Mouse (Mus musculus) right cerebral cortex, postnatal 4 days (tissue): Measurements from ENCODE around the gene Tmem44.
A peak's percentile ranks its signal among the peaks of the same experiment; 100 is the strongest.

Experiments
- DNase-seq: peaks from one replicate; pipeline ENCODE4 v3.0.0-alpha.2; 2022

The Tmem44 gene

DNA sequence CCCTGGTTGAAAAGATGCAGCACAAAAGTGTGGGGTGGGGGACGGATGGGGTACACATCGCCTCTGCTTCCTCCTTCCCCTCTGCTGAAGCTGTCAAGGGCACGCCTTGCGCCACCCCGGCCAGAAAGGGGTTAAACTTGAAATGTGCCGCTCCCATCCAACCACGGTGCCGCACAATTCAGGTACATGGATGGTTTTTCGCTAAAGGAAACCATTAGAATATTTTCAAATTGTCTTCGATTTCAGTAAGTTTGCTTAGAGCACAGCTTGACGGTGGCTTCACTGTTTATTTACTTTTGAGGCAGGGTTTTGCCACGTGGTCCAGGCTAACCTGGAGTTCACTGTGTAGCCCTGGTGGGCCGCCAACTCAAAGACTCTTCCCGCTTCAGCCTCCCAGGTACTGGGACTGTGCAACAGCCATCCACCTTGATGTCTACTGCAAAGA is at the start of gene Tmem44:
TSS of gene Tmem44 (minus strand) at position 95 of the 445 bp plus-strand sequence.
- no peak for DNase-seq

DNA sequence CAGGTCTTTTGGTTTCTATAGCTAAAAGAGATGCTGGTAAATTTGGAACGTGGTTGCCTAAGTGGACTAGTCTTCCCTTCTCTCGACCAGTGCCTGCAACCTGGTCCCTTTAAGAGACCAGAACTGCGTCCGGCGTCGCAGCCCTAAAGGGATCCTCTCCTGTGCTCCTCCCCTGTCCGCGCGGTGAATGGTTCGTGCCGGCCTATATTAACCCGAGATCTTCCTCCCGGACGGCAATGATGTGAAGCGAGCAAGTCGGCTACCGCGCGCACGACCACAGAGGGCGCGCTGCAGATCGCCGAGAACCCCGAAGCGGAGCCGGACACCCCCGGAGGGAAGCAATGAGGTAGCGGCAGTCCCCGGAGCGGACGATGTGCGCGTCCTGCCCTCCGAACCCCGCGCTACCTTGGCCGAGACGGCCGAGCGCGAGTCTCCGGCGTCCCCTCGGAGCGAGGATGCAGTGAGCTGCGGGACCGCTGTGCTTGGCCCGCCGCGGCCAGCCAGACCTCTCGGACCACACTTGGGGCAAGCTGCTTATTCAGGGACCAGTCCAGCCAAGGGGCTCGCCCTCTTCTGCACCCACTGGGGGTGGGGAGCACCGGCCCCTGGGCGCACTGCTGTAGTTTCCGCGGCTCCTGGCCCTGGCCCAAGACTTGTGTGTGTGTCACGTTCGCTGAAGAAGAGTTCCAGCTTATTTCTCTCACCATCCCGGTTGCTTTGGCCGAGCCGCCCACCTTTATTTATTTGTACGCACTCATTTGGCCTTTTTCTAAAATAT is 49.0 kb upstream of the Tmem44 start, which contains the start of gene Fam43a:
TSS of gene Fam43a (plus strand) at position 233 of the 778 bp plus-strand sequence.
- peak; percentile 61 for DNase-seq

DNA sequence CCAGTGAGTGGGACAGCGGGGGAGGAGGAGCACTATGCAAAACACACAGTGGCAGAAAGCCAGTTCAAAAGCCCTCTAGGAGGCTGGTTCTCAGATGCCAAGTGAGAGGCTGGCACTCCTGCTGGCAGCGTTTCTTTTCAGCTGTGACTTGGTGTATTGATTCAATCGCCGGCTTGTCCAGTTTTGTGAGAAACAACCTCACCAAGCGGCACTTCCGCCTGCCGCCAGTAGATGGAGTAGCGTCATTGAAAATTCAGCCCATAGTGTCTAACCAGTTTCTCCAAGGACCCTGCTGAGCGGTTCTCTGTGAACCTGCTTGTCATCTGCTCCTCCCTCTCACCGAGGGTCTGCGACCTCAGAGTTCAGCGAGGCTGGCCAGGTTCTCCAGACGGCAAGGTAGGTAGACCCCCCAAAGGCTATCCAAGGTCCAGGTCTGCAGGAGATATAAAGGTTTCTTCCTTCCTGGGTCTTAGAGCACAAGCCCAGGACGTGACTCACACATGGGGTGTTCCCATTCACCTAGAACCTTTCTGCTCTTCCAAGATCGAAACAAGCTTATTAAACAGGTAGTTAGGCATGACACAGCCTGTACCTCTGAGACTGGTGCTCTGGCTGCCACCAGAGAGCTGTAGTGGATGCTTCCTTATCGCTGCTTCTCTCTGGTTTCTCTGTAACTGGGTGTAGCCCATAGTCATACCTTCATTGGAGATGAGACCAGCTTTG is 46.5 kb upstream of the Tmem44 start:
- DNase-seq = peak; percentile 92

DNA sequence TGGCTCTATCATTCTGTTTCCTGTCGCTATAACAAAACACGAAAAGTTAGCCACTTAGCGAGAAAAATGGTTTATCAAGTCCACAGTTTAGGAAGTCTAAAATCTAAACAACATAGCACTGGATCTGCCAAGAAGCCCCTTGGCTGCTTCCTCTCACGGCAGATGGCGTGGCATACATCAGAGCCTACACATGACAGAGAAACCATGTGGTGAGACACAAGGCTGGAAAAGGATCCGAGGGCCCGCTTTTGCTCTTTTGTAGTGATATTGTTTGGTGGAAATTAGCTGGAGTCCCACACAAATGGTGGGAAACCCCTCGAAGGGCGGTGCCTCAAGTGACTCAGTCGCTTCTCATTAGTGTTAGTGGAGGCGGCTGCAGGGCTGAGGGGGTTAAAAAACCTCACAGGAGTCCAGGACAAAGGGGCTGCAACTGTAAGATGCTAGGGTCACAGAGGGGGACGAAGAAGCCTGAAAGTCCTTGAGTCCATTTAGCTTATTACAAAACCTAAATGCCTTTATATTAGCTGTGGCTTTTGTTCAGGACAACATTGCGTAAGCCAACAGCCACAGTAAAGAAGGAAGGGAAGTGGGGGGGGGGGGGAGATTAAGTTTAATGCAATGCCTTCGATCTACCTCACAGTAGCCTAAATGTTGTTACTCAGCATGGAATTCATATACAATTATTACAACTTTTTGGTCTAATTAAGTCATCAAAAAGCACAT is 45.4 kb upstream of the Tmem44 start:
- DNase-seq = peak; percentile 56

DNA sequence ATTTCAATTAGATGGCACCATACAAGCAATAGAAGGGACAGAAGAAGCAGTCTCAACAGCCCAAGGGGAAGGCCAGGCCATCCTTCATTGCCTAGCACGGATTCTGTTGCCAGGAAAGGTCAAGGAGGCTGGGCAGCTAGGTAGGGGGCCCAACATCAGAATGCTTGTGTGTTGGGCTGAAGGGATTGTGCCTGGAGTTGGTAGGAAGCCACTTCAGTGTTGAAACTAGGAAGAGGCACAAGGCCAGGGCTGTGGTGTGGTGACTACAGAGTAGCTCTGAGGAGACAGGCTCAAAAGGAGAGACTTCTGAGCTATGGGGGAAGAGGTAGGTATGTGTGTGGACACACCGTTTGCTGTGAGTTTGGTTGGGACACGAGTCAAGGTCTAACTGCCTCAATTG is 44.7 kb upstream of the Tmem44 start:
- no peak for DNase-seq

DNA sequence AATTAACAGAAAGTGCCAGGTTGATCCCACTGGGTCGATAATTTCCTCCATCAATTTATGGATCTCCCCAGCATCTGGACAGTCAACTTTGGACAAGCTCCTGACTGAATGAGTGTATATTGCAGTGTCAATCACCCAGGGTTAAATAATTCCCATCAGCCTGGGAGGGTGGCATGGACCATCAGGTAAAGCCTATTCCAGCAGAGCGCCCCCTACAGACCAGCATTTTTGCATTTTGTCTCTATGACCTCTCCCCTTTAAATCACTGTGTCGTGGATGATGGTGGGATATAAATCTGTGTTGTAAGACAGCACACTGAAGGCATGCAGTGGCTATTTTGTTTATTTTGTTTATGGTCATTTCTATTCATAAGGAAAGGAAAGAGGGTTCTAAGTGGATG is 41.3 kb upstream of the Tmem44 start:
- no peak for DNase-seq

DNA sequence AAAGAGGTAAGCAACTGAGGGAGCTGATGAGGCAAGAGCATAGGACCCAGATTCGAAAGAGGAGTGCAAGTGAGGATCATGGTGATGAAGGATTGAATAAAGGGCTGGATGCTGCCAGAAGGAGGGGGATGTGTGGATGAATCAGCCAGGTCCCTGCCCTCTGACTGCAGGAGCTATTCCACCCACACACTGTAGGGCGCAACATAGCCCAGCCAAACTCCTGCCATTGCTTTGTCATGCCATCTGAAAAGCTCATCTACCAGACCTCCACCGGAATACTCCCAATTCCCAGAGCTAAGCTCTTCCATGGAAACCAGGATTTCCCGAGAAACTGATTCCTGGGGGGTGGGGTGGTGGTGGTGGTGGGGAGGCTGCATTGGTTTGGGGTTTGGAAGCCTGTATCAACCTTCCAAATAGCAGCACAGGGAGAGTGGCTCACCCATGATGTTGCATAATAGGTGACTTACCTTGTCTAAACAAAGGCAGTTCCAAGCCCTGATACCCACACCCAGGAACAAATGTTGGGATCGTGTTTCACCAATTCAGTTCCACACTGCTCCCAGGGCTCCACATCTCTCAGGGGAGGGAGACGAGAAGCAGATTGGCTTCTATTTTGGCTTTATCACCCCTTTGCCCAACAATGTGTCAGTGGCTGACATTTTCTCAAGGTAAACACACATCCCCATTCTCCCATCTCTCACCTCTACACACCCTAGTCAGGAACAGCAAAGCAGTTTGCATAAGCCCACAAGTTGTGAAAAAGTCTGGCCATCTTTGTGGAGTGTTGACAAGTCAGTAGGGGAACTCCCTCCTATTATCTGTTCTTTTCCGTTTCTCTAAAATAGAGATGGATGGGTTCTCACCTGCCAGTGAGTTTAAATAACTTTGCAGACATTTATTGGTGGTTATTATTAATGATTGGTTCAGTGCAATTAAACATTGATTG is 39.9 kb upstream of the Tmem44 start:
- no peak for DNase-seq

DNA sequence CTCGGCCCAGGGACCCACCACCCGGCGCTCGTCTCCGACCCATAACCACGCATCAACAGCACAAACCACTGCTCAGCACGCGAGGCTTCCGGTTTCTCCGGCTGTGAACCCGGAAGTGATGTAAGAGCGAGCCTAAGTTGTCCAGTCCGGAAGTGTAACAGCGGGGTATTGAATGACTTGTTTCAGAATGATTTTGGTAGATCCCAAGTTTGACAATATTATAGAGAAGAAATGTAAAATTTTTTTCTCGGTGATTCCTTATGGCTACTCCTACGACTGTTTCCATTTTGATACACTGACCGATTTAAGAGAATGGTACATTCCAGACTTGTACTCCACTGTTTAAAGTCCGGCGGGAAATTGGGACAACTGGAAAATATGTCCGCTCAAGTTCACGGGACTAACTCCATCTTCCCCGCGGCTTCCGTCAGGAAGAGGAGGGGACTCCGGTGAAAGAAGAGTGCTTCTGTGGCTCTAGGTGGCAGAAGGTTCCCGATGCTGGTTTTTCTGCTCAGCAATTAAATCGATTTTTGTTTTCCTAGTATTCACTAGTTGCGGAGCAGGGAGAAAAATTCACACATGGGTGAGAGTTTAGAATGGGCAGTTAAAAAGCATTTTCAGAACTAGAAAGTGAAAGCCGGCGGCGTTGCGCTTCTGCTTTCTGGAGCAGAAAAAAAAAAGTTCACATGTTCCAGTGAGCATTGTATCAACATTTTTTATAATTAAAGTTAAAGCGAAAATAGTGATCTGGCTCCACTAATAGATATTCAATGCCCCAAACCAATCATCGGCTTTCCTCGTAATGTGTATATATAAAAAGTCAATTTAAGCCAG is 37.1 kb upstream of the Tmem44 start, which contains the start of gene Lsg1:
TSS of gene Lsg1 (minus strand) at position 99 of the 834 bp plus-strand sequence.
- peak; percentile 78 for DNase-seq

DNA sequence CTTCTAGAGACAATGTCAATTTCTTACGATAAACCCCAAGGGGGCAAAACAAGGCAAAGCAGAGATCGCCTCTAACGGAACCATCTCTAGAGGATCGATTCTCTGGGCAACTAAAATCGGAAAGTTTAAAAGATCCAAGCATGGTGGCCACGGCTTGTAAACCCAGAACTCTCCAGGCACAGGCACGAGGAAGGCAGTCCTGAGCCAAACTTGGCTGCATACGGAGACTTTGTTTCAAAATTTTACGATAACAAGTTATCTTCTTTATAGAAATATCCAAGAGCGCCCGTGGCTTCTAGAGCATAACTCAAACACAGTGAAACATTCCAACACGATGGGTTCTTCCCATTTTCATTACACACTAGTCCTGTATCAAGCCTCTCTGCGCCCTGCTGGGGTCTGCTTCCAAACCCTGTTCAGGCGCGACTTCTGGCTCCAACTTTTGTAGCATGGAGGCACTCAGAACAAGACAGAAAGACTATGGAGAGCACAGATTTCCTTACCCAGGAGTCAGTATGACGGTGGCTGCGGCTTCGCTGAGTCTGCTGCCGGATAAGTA is 36.4 kb upstream of the Tmem44 start:
- DNase-seq = no peak

DNA sequence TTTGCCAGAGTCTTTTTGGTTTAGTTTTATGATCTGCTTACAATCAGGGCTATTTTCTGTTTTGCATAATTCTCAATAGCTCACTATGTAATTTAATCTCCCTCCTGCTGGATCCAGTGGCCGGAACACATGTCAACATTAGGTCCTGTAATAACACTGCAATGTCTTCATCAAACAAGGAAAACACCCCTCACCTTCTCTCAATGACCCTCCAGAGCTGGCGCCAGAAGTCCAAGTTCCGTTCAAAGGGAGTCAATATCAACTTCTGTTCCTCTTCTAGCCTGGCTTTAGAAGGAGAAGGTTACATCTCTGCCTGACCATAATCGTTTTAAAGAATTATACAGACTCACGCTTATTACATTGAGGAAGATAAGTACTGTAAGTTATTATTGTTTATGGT is 30.1 kb upstream of the Tmem44 start:
- DNase-seq = no peak

DNA sequence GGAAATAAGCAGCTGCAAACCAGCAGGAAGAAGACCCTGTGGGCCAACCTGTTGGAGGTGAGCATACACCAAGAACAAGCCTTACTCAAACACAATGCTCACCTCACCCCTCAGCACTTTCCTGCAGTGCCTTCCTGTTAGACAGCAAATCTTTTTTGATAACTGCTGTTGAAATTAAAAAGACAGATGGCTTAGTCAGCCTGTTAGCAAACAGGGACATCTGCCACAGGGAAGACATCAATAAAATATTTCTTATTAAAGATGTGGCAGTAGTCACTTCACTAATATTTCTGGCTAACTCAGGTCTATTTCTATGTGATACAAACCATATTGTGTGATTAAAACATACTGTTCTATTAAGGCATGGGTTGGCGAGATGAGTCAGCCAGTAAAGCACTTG is 25.8 kb upstream of the Tmem44 start:
- no peak for DNase-seq

DNA sequence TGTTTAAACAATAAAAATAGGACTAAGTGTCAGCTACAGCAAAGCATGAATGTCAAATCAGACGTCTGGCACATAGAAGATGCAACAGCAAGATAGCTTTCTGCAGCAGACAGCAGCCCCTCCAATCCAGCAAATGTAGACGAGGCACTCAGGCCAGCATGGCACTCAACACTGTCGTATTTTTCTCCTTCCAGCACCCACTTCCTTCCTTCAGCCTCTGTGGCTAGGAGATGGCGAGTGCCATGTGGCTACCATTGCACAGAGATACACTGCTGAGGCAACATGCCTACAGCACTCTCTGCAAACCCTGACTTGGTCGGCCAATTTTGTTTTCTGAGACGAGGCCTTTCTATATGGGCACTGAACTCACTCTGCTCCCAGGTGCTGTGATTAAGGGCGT is 25.2 kb upstream of the Tmem44 start:
- DNase-seq = no peak

DNA sequence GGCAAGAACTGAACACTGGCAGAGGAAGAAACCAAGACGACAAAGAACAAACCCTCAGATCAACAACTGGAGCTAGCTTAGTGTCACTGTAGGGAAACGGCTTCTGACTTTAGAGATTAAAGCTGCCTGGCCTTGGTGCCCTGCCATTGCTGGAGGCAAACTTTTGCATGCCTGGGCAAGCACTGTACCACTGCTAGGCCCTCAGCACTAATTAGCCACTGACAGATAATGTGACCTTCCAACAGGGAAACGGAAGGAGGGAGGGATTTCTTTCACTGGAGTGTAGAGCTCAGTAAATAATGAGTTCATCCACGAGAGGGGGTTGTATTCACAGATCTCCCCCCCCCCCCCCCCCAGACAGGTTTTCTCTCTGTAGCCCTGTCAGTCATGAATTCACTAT is 21.6 kb upstream of the Tmem44 start:
- no peak for DNase-seq

DNA sequence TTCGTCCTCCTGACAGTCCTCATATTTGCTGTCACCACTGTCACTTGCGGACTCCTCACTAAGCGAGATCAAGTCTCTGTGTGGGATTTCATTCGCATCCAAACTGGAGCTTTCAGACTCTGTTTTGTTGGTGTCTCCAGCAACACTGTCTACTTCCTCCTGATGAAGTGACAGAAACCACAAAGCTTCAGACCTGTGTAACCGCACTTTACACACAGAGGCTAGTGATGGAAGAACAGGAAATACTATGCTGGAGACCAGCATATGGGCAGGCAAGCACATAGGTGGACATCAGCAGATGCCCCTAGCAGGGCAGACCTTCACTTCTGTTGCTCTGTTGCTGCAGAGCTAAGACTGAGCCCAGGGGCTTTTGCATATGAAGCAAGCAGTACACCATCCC is 20.7 kb upstream of the Tmem44 start:
- no peak for DNase-seq

DNA sequence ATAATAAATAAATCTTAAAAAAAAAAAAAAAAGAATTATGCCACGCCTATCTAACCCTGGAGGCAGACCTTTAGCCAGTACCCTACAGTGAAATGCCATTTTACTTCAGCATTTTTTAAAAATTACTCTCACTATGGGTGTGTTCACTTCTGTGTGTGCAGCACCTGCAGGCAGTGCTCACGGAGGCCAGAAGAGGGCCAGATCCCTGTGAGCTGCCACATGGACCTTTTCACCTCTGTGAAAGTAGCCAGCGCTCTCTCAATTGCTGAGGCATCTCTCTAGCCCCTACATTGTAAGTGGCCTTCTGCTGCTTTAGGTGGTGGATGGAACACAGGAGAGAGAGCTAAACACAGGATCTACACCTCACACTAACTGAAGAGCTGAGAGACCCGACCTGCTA is 19.5 kb upstream of the Tmem44 start:
- DNase-seq = no peak

DNA sequence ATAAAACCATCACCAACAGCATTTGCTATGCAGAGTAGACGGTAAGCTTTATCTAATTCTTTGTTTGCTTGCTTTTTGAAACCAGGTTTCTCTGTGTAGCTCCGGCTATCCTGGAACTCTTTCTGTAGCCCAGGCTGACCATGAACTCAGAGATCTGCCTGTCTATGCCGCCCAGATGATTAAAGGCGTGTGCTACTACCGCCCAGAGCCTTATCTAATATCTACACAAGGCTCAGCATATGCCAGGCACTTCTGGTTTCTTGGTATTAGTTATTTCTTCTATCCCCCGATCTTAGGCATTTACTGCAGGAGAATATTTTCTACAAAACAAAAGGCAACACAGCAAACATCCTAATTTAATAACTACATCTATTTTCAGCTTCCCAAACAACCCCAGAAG is 15.0 kb upstream of the Tmem44 start:
- no peak for DNase-seq

DNA sequence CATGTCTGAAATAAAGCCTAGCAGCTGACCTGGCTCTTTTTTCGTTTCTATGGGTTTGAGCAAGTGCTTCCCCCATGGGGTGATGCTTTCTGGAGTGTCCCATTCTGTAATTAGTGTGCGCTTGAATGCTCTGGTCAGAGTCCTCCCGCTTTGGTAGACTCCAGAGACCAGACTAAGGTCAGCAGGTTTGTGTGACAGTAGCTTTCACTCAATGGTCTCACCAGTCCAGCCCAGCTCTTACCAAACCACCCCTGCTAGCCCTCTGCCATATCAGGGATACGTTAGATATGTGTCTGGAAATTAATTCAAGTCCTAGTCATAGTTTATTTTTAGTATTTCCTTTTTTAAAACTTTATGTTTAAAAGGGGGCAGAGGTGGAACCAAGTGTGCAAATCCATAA is 10.0 kb upstream of the Tmem44 start:
- DNase-seq = no peak

DNA sequence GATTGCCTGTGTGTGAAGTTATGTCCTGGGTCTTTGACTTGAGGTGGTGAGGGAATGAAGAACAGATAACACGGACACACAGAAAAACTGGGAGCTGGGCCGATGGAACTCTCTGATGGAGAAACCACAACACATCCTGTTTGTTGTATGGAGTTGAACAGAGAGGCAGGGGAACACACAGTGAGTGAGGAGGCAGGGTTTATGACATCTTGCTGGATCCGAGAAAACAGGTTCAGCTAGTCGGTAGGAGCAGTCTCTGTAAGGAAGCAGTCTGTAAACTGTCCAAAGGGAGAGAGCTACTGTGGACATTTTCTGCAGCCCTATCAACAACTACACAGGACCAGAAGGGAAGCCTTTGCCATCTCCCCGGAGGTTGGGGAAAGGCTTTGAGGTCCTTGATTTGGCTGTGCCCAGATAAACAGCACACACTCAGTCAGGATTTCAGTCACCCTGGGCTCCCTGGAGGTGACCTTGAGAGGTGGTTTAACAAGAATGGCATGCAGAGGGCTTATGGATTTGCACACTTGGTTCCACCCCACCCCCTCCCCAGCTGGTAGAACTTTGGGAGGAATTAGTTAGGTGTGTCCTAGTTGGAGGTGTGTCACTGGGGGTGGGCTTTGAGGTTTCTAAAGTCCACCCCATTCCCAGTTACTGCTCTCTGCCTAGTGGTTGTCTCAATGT is 8.8 kb upstream of the Tmem44 start:
- no peak for DNase-seq

DNA sequence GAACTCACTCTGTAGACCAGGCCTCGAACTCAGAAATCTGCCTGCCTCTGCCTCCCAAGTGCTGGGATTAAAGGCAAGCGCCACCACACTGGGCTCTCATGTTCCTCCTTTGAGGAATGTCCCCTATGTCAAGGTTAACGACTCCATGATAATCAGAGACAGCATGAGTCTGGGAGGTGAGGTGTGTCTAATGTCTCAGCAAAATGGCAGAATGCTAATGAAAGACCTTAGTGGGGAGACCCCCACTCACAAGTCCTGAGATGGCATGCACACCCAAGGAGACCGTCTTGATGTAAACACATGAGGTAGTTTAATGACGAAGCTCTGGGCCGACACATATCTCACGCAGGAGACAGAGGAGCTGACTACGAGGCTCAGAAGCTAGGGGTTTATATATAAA is 3.5 kb upstream of the Tmem44 start:
- no peak for DNase-seq

DNA sequence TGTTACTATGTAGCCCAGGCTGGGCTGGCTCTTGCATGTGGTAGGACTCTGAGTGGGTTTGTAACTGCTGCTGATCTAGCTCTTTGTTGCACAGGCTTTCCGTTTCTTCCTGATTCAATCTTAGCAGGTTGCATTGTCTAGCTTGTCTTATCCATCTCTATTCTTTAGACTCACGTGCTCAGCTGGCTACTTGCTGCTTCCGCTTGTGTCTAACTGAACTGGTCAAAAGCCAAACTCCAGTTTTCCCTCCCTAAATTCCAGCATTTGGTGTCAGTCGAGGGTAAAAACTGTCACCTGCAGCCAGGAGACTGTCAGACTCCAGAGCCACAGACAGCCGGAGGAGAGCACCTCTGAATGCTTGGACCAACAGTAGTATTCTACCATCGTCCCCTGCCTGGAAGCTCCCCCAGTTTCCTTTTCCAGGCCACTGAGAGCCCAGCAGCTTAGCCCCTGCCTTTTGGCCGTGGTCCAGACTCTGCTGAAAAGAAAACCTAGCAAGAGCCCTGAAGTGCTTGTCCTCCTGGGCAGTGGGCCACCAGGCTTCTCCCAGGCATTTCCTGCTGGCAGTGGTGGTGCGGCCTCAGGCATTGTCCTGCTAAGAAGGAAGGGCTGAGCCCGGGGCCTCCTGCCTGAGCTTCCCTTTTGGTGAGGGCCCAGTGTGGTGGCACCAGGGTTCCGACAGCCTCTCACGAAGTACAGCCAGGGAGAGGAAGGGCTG is 2.1 kb upstream of the Tmem44 start:
- DNase-seq = peak; percentile 81
